Mouse (Mus musculus) embryonic facial prominence, embryonic 14.5 days (tissue): ENCODE measurements around the gene Olfr961. TPM values are rescaled to one million over a fixed set of nuclear protein-coding genes. Genes with fewer than 3 reads are reported as not detected.

Experiments
- ATAC-seq: fragments of 200-750 bp; cut with Nextera tagmentation; 2 replicates; pipeline ENCODE4 v1.8.0; 2017; ENCODE audit warnings: low read depth, moderate number of reproducible peaks, moderate TSS enrichment
- DNase-seq: peaks from one replicate; pipeline ENCODE4 v3.0.0-alpha.2; 2015; ENCODE audit warnings: low spot score
- H3K27ac ChIP-seq: fragments of 300-500 bp; sonication (generic); replicated peaks from 2 replicates; pipeline ENCODE4 v1.5.1; 2014; ENCODE audit warnings: low read depth, mild to moderate bottlenecking, low read length, moderate library complexity
- H3K27me3 ChIP-seq: fragments of 300-500 bp; sonication (generic); replicated peaks from 2 replicates; pipeline ENCODE4 v1.6.1; 2014; ENCODE audit warnings: low read length; ENCODE audit not compliant: control insufficient read depth, insufficient read depth
- H3K36me3 ChIP-seq: fragments of 300-500 bp; sonication (generic); 2 replicates; pipeline ENCODE4 v1.6.1; 2014; ENCODE audit warnings: low read length, mixed read lengths; ENCODE audit not compliant: control insufficient read depth, insufficient read depth
- H3K4me1 ChIP-seq: fragments of 300-500 bp; sonication (generic); 2 replicates; pipeline ENCODE4 v1.6.1; 2014; ENCODE audit warnings: antibody characterized with exemption, low read length; ENCODE audit not compliant: control insufficient read depth, insufficient read depth
- H3K4me2 ChIP-seq: fragments of 300-500 bp; sonication (generic); 2 replicates; pipeline ENCODE4 v1.6.1; 2014; ENCODE audit warnings: low read depth, mild to moderate bottlenecking, low read length, moderate library complexity, mixed read lengths
- H3K4me3 ChIP-seq: fragments of 300-500 bp; sonication (generic); 2 replicates; pipeline ENCODE4 v1.5.1; 2014; ENCODE audit warnings: low read depth, mild to moderate bottlenecking, low read length
- H3K9ac ChIP-seq: fragments of 300-500 bp; sonication (generic); 2 replicates; pipeline ENCODE4 v1.6.1; 2014; ENCODE audit warnings: low read depth, mild to moderate bottlenecking, low read length, moderate library complexity, mixed read lengths
- H3K9me3 ChIP-seq: fragments of 300-500 bp; sonication (generic); 2 replicates; pipeline ENCODE4 v1.6.1; 2016; ENCODE audit warnings: low read length; ENCODE audit not compliant: control insufficient read depth
- WGBS: fragments of 180-500 bp; shearing (Covaris S2); extraction: QIAGEN DNeasy Blood & Tissue Kit; methylation state at CpG from one replicate; pipeline ENCODE4 v1.1.7; 2014; 5-methylcytosine and 5-hydroxymethylcytosine counted together
- polyA plus RNA-seq: library from polyadenylated mRNA; unstranded; fragments of >200 nt; fragmentation: Nextera tagmentation; extraction: Ambion mirVana; gene quantifications from 2 replicates; pipeline ENCODE4 v1.2.1, GENCODE M21; 2014

The Olfr961 gene
- not detected in 2 replicates for polyA plus RNA-seq

DNA sequence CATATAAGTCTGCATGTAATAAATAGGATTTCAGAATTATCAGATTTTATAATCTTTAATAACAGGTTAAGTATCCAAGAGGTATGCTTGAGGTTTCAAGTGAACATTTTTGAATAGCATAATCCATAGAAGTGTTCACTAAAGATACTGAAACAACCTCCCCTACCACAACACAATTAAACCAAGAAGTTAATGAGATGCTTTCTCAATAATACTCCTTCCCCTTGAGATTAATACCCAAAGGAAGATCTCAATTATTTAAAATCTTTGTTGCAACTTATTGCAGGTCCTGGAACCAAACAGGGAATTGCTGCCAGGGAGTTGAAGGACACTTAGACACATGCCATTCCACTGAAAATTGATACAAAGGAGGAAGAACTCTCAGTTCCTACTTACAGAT lies at the start of gene Olfr961:
Gene Olfr961, plus strand, starts transcription at position 301 of the 400 bp plus-strand sequence.
- no peak for ATAC-seq
- H3K4me2 ChIP-seq = no peak within 1 kb of the TSS
- no peak within 1 kb of the TSS for H3K27ac ChIP-seq
- H3K36me3 ChIP-seq = no peaks in the 10 kb centered on the region
- H3K9ac ChIP-seq = no peak within 1 kb of the TSS
- H3K9me3 ChIP-seq = no peaks in the 10 kb centered on the region
- no peaks in the 10 kb centered on the region for H3K27me3 ChIP-seq
- H3K4me1 ChIP-seq = no peaks in the 10 kb centered on the region
- DNase-seq = no peak
- no peak within 1 kb of the TSS for H3K4me3 ChIP-seq

DNA sequence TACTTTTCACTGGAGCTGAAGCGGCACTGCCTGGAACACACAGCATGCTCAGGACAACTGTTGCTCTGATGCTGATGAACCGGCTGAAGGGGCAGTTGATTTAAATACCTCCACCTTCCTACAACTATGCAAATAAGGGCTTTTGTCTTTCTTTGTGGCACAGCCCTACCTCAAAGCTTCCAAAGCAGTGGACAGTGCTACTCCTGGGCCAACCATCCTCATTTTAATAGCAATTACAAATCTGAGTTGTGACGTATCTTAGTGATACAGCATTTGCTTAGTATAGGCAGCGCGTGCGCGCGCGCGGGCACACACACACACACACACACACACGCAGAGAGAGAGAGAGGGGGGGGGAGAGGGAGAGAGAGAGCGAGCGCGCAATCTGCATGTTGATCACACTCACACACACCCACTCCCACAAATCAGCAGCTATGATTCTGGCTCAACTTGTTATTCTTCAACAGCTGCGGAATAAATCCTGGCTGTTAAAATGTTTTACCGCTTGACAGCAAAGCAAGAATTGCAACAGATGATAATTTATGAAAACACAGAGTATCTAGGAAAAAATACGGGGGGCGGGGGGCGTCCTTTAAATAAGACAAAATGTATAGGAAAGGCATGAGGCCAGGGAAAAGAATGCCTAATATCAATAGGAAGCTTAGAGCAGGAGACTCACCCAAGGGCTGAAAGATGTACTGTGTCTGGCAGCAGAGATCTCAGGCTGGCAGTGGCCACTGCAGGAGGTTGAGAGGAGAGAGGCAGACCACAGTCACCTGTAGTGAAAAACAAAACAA lies 42.2 kb upstream of the Olfr961 start:
- ATAC-seq = peak; percentile 60
- Histone ChIP-seq H3K4me1 (0 out of 2 replicates have a peak, but pooled peaks cover 2% of the 10 kb centered on the region), H3K4me3 (peak overlapping the region; percentile 39), H3K36me3 (no peaks in the 10 kb centered on the region), H3K27ac (peak overlapping the region; percentile 85; the same call in 1 of the 2 replicates), H3K4me2 (peak overlapping the region; percentile 80), H3K9ac (peak overlapping the region; percentile 62), H3K9me3 (no peaks in the 10 kb centered on the region), H3K27me3 (no peaks in the 10 kb centered on the region)
- 1% methylated on average over 19 of the region's 19 CpGs for WGBS
- peak; percentile 80 for DNase-seq

DNA sequence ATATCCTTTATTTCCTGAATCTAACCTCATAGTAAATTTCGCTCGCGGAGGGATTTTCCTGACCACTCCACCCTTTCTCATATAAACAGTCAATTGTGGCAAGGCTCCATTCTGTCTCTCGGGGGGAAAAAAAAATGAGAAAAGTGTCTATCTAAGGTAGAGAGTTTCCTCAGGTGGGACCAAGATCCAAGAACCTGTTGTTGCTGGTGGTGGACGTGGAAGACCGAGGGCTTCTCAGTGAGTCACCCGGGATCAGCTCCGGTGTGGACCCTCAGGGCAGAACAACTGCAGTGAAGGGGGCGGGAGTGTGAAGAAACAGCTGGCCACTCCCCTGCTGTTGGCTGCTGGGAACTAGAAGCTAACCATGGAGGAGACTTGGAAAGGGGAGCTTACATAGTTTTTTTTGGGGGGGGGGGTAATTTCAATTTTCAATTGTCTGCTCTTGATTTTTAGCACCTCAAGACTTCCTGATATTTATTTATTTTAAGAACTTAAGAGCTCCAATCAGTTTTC lies 41.5 kb upstream of the Olfr961 start:
- ATAC-seq = peak; percentile 84
- peak; percentile 88 for DNase-seq
- H3K9ac ChIP-seq = peak overlapping the region; percentile 62
- peak overlapping the region; percentile 85 for H3K27ac ChIP-seq
- 0 out of 2 replicates have a peak, but pooled peaks cover 2% of the 10 kb centered on the region for H3K4me1 ChIP-seq
- no peaks in the 10 kb centered on the region for H3K9me3 ChIP-seq
- 1% methylated on average over 9 of the region's 9 CpGs for WGBS
- no peaks in the 10 kb centered on the region for H3K27me3 ChIP-seq
- no peaks in the 10 kb centered on the region for H3K36me3 ChIP-seq
- peak overlapping the region; percentile 80 for H3K4me2 ChIP-seq
- peak overlapping the region; percentile 39 for H3K4me3 ChIP-seq

- no peaks in the 10 kb centered on the region for H3K9me3 ChIP-seq
- ATAC-seq (peak; percentile 89), DNase-seq (peak; percentile 92)
- 0 out of 2 replicates have a peak, but pooled peaks cover 2% of the 10 kb centered on the region for H3K4me1 ChIP-seq
- H3K27me3 ChIP-seq = no peaks in the 10 kb centered on the region
- peak within 1 kb of the TSS; percentile 80 for H3K4me2 ChIP-seq
- WGBS = 0% methylated on average over 8 of the region's 8 CpGs
- peak within 1 kb of the TSS; percentile 85 for H3K27ac ChIP-seq
- peak within 1 kb of the TSS; percentile 62 for H3K9ac ChIP-seq
- no peaks in the 10 kb centered on the region for H3K36me3 ChIP-seq
- H3K4me3 ChIP-seq = peak within 1 kb of the TSS; percentile 39
Measured at GRCm38 (mm10) chr9:39603999-39604453, 40.9 kb upstream of the Olfr961 start, which contains the start of gene AW551984. AW551984 (minus strand) TSS chr9:39604403.

- Histone ChIP-seq H3K9me3 (no peaks in the 10 kb centered on the region), H3K36me3 (no peaks in the 10 kb centered on the region), H3K27ac (no peak overlapping the region), H3K4me3 (no peak overlapping the region), H3K4me1 (0 out of 2 replicates have a peak, but pooled peaks cover 2% of the 10 kb centered on the region), H3K9ac (no peak overlapping the region), H3K27me3 (no peaks in the 10 kb centered on the region), H3K4me2 (no peak overlapping the region)
- no peak for DNase-seq
- no peak for ATAC-seq
Measured at GRCm38 (mm10) chr9:39608497-39608896, 36.4 kb upstream of the Olfr961 start.

DNA sequence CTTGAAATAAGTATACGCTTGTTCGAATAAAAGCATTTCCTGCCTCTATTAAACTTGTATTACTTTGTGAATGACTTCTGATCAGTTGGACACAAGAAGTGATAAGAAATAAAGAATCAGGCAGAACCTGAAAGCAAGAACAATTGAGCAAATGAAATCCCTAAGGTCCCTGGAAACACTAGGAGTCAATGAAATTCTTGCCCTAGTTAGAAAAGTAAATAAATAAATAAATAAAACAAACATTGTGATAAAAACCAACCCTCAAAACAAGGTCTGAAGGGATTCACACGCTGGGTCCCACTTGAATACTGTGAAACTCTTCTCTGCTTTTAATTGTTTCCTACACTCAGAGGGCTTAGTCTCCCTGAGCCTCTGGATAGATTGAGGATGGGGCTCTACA lies 34.5 kb upstream of the Olfr961 start, which contains the start of gene Olfr148:
Gene Olfr148, plus strand, starts transcription at position 301 of the 400 bp plus-strand sequence.
- H3K27ac ChIP-seq = no peak within 1 kb of the TSS
- ATAC-seq = no peak
- no peaks in the 10 kb centered on the region for H3K9me3 ChIP-seq
- no peaks in the 10 kb centered on the region for H3K4me1 ChIP-seq
- 72% methylated on average over 3 of the region's 3 CpGs for WGBS
- H3K4me3 ChIP-seq = no peak within 1 kb of the TSS
- H3K9ac ChIP-seq = no peak within 1 kb of the TSS
- no peaks in the 10 kb centered on the region for H3K36me3 ChIP-seq
- H3K27me3 ChIP-seq = no peaks in the 10 kb centered on the region
- no peak within 1 kb of the TSS for H3K4me2 ChIP-seq
- no peak for DNase-seq

DNA sequence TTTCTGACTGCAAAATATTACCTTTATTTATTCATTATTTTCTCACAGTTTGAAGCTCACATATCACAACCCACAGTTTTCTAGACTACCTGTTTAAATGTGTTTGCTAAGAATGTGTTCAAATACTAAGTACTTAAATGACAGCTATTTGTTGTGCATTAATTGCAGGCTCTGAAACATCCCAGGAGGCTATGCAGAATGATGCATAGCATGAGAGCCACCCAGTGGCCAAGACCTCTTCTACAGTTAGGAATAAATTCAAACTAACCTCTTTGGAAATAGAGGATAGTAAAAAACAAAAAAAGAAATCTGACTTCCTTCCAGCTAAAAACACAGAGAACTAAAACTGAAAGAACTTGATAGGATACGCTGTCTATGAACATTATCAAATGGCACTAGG lies 32.9 kb upstream of the Olfr961 start:
- WGBS = 63% methylated on average over 1 of the region's 1 CpGs
- ATAC-seq (no peak), DNase-seq (peak; percentile 51)
- Histone ChIP-seq H3K9me3 (no peaks in the 10 kb centered on the region), H3K4me3 (no peak overlapping the region), H3K4me1 (no peaks in the 10 kb centered on the region), H3K36me3 (no peaks in the 10 kb centered on the region), H3K4me2 (no peak overlapping the region), H3K9ac (no peak overlapping the region), H3K27me3 (no peaks in the 10 kb centered on the region), H3K27ac (no peak overlapping the region)

DNA sequence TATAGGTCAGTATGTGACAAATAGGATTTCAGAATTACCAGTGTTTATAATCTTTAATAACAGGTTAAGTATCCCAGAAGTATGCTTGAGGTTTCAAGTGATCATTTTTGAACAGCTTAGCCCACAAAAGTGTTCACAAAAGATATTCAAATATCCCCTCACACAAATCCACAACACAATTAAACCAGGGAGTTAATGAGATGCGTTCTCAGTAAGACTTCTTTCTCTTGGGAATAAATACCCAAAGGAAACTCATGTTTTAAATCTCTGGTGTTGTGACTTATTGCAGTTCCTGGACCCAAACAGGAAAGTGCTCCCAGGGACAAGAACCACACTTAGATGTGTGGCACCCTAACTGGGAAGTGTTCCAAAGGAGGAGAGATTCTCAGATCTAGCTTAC lies 23.8 kb upstream of the Olfr961 start, which contains the start of gene Olfr960:
Gene Olfr960, plus strand, starts transcription at position 301 of the 400 bp plus-strand sequence.
- no peak within 1 kb of the TSS for H3K4me2 ChIP-seq
- no peaks in the 10 kb centered on the region for H3K4me1 ChIP-seq
- no peak for ATAC-seq
- H3K4me3 ChIP-seq = no peak within 1 kb of the TSS
- H3K9ac ChIP-seq = no peak within 1 kb of the TSS
- WGBS = 69% methylated on average over 1 of the region's 1 CpGs
- H3K9me3 ChIP-seq = no peaks in the 10 kb centered on the region
- DNase-seq = no peak
- H3K36me3 ChIP-seq = no peaks in the 10 kb centered on the region
- no peak within 1 kb of the TSS for H3K27ac ChIP-seq
- no peaks in the 10 kb centered on the region for H3K27me3 ChIP-seq
